Mouse (Mus musculus) olfactory bulb, adult 2 months (tissue): ENCODE measurements around the gene Morc1.

Experiments used
- CTCF ChIP-seq: fragments of 200-500 bp; IDR thresholded peaks from 2 replicates; pipeline ENCODE4 v1.5.1; 2012; ENCODE audit warnings: low read depth, mild to moderate bottlenecking, low read length, moderate library complexity; ENCODE audit not compliant: insufficient read depth
- POLR2A ChIP-seq: fragments of 200-500 bp; IDR thresholded peaks from 2 replicates; pipeline ENCODE4 v1.6.1; 2012; ENCODE audit warnings: mild to moderate bottlenecking, low read depth, low read length, moderate library complexity; ENCODE audit not compliant: insufficient read depth

DNA sequence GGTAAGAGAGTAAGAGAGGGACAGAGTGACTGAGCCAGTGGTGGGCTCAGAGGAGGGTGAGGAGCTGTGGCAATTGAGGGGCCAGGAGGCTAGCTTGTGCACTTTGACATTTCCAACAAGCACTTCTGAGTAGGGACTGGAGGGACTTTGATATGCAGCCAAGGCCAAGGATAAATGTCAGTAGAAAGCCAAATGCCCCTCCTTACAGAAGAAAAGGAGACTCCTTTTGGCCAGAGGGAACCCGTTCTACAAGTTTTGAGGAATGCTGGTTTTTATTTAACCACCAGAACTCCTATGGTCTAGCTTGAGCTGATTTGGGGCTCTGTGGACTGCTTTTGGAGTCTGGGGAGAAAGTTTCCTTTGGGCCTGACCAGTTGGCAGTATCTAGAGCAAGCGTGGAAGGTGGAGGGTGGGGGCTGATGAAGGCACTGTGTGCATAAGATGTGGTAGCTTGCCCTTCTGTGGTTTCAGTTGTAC, 172.7 kb downstream of the Morc1 start:
- TF ChIP-seq CTCF (no peak), POLR2A (no peak)
